Mouse (Mus musculus): ENCODE results near the gene Cgref1. TPM values are rescaled to one million over a fixed set of nuclear protein-coding genes. Genes with fewer than 3 reads are reported as not detected.

The Cgref1 gene
- polyA plus RNA-seq, 1 experiment from 2014 or later, result 12.5 TPM

DNA sequence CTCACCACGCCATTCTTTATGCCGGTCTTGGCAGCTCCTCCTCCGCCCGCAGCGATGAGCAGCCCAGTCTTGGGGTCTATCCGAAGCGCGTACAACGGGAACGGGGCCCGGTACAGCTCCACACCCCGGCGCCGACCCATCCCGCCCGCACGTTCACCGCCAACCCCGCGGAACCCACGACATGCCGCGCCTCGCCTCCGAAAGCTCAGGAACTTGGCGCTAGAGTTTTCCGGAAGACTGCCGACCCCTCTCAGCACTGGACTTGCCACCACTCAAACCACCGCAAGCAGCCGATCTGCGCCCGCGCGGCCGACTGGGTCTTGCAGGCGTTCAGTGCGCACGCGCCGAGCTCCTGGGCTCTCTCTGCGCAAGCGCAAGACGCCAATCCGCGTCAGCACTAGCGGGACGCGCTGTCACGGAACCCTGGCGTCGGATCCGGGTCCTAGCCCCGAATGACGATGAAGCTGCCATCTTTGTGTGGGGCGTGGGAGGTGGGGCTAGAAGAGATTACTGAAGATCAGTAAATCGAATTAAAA, 14.6 kb upstream of the Cgref1 start, which contains the start of gene Preb:
TSS of gene Preb (minus strand) at position 396 of the 536 bp plus-strand sequence.
- under 1% methylated on average over 56 of the region's 56 CpGs for WGBS
- H3K36me3 ChIP-seq, result peaks cover 30% of the 10 kb centered on the region
- ATAC-seq (replicated peaks; ENCODE audit: low FRiP score), result peak; percentile 95

DNA sequence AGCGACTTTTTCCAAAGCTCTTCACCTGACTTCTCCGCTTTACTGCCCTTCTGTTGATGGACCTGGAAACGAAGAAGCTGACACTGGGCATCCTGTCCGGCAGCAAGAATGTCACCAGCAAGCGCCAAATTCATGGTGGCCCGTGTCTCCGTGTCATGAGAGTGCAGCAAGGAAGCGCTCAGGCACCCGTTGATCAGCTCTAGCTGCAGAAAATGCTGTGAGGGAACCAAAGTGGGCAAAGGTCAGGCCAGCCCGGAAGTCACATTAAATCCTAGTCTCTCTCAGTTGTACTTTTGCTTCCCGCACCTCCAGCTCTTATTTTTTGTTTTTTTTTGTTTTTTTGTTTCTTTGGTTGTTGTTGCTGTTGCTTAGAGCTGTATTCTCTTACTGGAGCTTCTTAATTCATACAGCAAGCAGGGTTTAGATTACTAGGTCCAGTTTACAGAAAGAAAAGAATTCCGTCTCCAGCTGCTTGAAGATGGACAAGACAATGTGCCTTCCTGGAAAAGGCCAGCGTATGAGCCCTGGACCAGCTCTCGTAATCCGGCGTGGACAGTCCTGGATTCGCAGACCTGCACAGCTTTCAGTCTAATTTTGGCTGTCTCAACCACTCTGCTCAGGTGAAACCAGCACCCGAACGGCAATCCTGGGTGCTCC, 13.9 kb upstream of the Cgref1 start:
- H3K9ac ChIP-seq, result peak overlapping the region; percentile 82
- peak overlapping the region; percentile 80 for H3K4me2 ChIP-seq
- H3K27ac ChIP-seq, result peak overlapping the region; percentile 89
- H3K27me3 ChIP-seq, result no peaks in the 10 kb centered on the region
- H3K9me3 ChIP-seq (replicated peaks), result no peaks in the 10 kb centered on the region
- 20% methylated on average over 19 of the region's 19 CpGs for WGBS
- no peak for ATAC-seq (replicated peaks; ENCODE audit: low FRiP score)
- H3K4me3 ChIP-seq (replicated peaks), result peak overlapping the region; percentile 61
- H3K4me1 ChIP-seq, result peaks cover 28% of the 10 kb centered on the region
- peaks cover 37% of the 10 kb centered on the region for H3K36me3 ChIP-seq

More for the DNA sequence above, 14.6 kb upstream of the Cgref1 start, which contains the start of gene Preb:
- H3K9ac ChIP-seq, result peak within 1 kb of the TSS; percentile 82
- H3K27ac ChIP-seq, result peak within 1 kb of the TSS; percentile 89
- peak within 1 kb of the TSS; percentile 61 for H3K4me3 ChIP-seq (replicated peaks)
- H3K9me3 ChIP-seq (replicated peaks), result no peaks in the 10 kb centered on the region
- H3K4me1 ChIP-seq, result peaks cover 28% of the 10 kb centered on the region
- H3K27me3 ChIP-seq, result no peaks in the 10 kb centered on the region
- peak within 1 kb of the TSS; percentile 80 for H3K4me2 ChIP-seq

DNA sequence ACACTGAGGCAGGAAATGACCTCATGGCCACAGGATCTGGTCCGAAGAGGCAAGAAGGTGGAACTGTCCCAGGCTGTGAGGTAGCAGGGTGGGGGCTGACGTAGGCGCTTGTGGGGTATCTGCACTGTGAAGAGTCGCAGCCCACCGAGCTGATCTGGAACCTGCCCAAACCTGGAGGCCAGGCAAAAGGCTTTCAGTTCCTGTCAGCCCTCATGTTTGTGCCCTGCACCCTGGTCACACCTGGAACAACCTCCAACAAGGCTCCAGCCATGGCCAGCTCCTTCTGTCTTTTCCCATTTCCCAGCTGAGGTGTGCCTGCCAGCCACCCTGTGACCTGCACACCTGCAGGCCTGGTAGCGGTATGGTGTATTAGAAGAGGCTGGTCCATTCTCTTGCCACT, 12.5 kb upstream of the Cgref1 start:
- ATAC-seq (replicated peaks; ENCODE audit: low FRiP score), result no peak
- peak overlapping the region; percentile 25 for H3K4me2 ChIP-seq
- 90% methylated on average over 6 of the region's 6 CpGs for WGBS
- H3K4me3 ChIP-seq (replicated peaks), result no peak overlapping the region
- H3K27me3 ChIP-seq, result no peaks in the 10 kb centered on the region
- H3K4me1 ChIP-seq, result peaks cover 28% of the 10 kb centered on the region
- no peak overlapping the region for H3K27ac ChIP-seq
- 0 out of 2 replicates have a peak overlapping the region, but pooled peaks have one; percentile 82 for H3K9ac ChIP-seq
- H3K9me3 ChIP-seq (replicated peaks), result no peaks in the 10 kb centered on the region
- H3K36me3 ChIP-seq, result peaks cover 52% of the 10 kb centered on the region

DNA sequence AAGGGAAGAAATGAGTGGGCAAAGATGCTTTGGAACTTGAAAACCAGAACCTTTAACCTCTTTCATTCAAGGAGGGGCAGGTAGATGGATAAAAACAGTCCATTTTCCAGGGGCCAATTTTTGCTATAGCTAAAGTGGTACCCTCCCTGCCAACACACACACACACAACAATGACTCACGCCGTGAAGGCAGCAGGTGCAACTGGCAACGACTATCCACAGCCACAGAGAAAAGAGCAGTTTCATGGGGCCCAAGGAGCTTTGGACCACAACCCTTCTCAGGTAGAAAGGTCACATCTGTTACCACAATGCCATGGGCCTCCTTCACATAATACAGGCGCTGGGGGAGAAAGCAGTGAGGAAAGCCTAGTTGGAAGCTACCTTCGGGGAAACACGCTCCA, 10.4 kb upstream of the Cgref1 start:
- WGBS, result 93% methylated on average over 6 of the region's 6 CpGs
- H3K9ac ChIP-seq, result no peak overlapping the region
- ATAC-seq (replicated peaks; ENCODE audit: low FRiP score), result no peak
- no peak overlapping the region for H3K27ac ChIP-seq
- no peak overlapping the region for H3K4me3 ChIP-seq (replicated peaks)
- no peaks in the 10 kb centered on the region for H3K9me3 ChIP-seq (replicated peaks)
- no peaks in the 10 kb centered on the region for H3K27me3 ChIP-seq
- H3K4me2 ChIP-seq, result no peak overlapping the region
- peaks cover 66% of the 10 kb centered on the region for H3K36me3 ChIP-seq
- peaks cover 27% of the 10 kb centered on the region for H3K4me1 ChIP-seq

DNA sequence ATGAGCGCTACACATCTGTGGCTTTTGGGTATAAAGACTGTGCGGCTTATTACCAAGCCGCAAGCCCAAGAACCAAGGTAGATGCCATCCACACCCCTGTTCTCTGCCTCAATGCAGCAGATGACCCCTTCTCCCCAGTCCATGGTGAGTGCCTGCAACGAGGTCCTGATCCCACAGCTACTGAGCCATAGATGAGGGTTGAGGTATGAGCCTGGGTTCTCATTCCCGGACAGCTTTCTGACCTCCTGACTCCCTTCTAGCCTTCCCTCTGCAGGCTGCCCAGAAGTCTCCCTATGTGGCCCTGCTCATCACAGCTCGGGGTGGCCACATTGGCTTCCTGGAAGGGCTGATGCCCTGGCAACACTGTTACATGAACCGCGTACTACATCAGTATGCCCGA, 9.2 kb upstream of the Cgref1 start:
- Histone ChIP-seq H3K4me1 (peaks cover 32% of the 10 kb centered on the region), H3K4me2 (no peak overlapping the region), H3K27me3 (no peaks in the 10 kb centered on the region), H3K9ac (no peak overlapping the region), H3K27ac (no peak overlapping the region), H3K9me3 (replicated peaks) (no peaks in the 10 kb centered on the region), H3K4me3 (replicated peaks) (no peak overlapping the region), H3K36me3 (peaks cover 66% of the 10 kb centered on the region)
- no peak for ATAC-seq (replicated peaks; ENCODE audit: low FRiP score)
- 98% methylated on average over 9 of the region's 9 CpGs for WGBS

DNA sequence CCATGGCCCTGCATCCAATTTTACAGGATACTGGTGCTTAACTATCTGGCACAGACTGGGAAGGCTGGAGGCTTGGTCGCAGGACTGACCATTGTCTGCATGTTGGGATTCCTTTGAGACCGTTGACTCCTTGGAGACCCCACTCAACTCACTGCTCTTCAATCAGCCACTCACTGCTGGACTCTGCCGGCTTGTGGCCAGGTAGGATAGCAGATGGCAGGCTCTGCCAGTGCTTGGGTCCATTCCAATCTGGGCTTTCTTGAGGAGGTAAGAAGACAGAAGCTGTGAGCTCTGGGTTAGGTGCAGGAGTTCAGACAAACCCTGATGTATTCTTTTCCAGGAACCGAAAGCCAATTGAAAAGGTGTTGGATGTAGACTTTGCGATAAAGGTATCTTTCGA, 8.7 kb upstream of the Cgref1 start:
- H3K9ac ChIP-seq, result no peak overlapping the region
- 96% methylated on average over 6 of the region's 6 CpGs for WGBS
- H3K4me1 ChIP-seq, result peaks cover 34% of the 10 kb centered on the region
- no peak overlapping the region for H3K27ac ChIP-seq
- no peak for ATAC-seq (replicated peaks; ENCODE audit: low FRiP score)
- peaks cover 66% of the 10 kb centered on the region for H3K36me3 ChIP-seq
- no peaks in the 10 kb centered on the region for H3K27me3 ChIP-seq
- H3K9me3 ChIP-seq (replicated peaks), result no peaks in the 10 kb centered on the region
- H3K4me2 ChIP-seq, result no peak overlapping the region
- H3K4me3 ChIP-seq (replicated peaks), result no peak overlapping the region

DNA sequence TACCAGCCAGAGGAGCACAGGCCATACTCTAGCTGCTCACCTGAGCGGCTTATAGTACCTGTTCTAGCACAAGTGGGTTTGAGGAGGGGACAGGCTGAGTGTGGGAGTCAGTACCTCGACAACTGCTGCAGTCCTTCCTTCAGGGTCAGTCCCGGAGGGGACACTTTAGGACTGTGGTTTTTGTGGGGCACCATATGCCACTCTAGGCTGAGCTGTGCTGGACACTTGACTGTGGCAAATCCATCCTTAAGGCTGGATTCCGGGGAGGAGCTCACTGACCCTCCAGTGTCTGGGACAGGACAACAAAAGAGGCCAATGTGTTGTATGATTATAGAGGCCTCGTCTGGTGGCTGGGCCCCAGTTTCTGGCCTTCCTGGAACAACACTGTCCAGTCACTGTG, 7.2 kb upstream of the Cgref1 start:
- WGBS, result 93% methylated on average over 5 of the region's 5 CpGs
- Histone ChIP-seq H3K36me3 (peaks cover 52% of the 10 kb centered on the region), H3K9ac (no peak overlapping the region), H3K27ac (no peak overlapping the region), H3K4me3 (replicated peaks) (no peak overlapping the region), H3K9me3 (replicated peaks) (no peaks in the 10 kb centered on the region), H3K27me3 (no peaks in the 10 kb centered on the region), H3K4me1 (peaks cover 25% of the 10 kb centered on the region), H3K4me2 (no peak overlapping the region)
- ATAC-seq (replicated peaks; ENCODE audit: low FRiP score), result no peak

DNA sequence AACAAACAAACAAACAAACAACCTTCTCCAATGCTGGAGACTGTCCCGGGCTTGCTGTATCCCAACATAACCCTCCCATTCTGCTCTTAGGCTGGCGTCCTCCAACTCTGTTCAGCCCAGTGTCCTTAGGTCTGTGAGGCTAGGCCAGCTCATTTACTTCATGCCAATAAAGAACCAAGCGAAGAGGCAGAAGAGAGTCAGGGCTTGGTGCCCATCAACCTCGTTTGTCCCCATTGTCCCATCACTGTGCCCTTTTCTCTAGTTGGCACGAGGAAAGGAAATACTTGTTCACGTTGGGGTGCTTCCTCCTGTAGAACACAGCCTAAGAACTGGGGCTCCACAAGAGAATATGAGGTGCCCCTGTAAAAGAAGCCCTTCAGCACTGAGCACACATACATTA, 6.3 kb upstream of the Cgref1 start:
- H3K9me3 ChIP-seq (replicated peaks), result no peaks in the 10 kb centered on the region
- H3K4me3 ChIP-seq (replicated peaks), result no peak overlapping the region
- peaks cover 23% of the 10 kb centered on the region for H3K4me1 ChIP-seq
- peaks cover 47% of the 10 kb centered on the region for H3K36me3 ChIP-seq
- no peak for ATAC-seq (replicated peaks; ENCODE audit: low FRiP score)
- H3K27ac ChIP-seq, result 0 out of 2 replicates have a peak overlapping the region, but pooled peaks have one; percentile 20
- H3K9ac ChIP-seq, result no peak overlapping the region
- WGBS, result 89% methylated on average over 6 of the region's 6 CpGs
- H3K4me2 ChIP-seq, result no peak overlapping the region
- no peaks in the 10 kb centered on the region for H3K27me3 ChIP-seq

DNA sequence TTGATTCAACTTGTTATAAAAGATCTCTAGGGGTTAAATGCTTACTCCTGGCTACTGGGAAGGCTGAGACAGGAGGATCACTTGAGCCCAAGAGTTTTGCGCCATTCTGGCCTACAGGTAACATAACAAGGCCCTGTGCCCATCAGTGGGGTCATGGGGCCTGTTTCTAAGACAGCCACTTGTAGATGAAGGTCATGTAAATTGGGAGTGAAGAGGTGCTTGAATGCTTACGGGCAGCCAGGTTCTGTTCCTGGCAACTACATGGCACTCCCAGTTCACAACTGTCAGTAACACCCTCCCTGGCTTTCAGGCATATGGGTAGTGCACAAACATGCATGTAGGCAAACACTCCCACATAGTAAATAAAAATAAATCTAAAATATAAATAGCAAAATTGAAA, 5.5 kb upstream of the Cgref1 start:
- Histone ChIP-seq H3K4me2 (peak overlapping the region; percentile 78; the same call in 1 of the 2 replicates), H3K4me1 (peaks cover 23% of the 10 kb centered on the region), H3K9me3 (replicated peaks) (no peaks in the 10 kb centered on the region), H3K9ac (no peak overlapping the region; the same call in 1 of the 2 replicates), H3K27me3 (no peaks in the 10 kb centered on the region), H3K36me3 (peaks cover 45% of the 10 kb centered on the region), H3K27ac (no peak overlapping the region), H3K4me3 (replicated peaks) (no peak overlapping the region)
- ATAC-seq (replicated peaks; ENCODE audit: low FRiP score), result no peak
- WGBS, result 92% methylated on average over 2 of the region's 2 CpGs

DNA sequence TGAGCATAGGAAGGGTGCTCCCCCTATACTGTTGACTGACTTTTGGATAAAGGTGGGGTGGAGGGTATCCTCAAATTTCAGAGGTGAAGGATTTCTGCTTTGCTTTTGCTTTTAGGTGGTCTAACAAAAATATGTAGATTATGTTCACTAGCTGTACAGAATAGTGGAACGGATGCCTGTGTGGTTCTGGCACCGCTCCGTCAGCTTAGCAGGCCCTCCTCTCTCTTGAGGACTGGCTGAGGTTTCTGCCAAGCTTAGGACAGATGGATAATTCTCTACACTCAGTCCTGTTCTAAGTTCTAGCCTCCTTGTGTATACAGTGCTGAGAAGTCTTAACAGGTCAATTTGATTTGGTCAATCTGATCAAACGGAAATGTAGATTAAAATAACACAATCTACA, 5.1 kb upstream of the Cgref1 start:
- Histone ChIP-seq H3K4me3 (replicated peaks) (peak overlapping the region; percentile 59), H3K9ac (peak overlapping the region; percentile 49), H3K27ac (peak overlapping the region; percentile 88), H3K36me3 (peaks cover 40% of the 10 kb centered on the region), H3K27me3 (no peaks in the 10 kb centered on the region), H3K4me1 (peaks cover 27% of the 10 kb centered on the region), H3K4me2 (peak overlapping the region; percentile 78), H3K9me3 (replicated peaks) (no peaks in the 10 kb centered on the region)
- 69% methylated on average over 4 of the region's 4 CpGs for WGBS
- ATAC-seq (replicated peaks; ENCODE audit: low FRiP score), result no peak

DNA sequence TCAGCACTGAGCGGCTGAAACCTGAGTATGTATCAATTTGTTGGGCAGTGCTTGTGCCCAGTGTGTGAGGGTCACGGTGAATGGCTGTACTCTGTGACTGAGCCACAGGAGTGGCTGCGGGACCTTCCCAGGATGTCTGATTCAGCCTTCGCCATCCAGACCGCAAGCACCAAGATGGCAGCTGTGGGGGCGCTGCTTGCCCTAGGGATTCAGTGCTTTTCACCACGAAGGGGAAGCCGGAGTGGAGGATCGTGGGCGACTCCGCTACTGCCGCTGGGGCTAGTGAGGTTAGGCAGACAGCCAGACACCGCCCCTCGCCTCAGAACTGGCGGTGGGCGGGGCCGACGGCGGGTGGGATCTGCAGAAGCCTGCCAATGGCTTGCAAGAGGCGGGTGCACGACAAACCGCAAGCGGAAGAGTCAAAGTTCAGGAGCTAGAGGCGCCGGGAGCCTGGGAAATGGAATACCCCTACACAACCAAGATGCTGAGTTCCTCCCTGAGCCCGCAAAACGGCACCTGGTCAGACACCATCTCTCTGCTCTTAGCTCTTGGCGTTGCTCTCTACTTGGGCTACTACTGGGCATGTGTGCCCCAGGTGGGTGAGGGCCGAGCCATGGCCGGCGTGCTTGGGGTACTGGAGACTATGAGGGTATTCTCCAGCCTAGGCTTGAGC, 4.4 kb upstream of the Cgref1 start:
- peak overlapping the region; percentile 49 for H3K9ac ChIP-seq
- peak overlapping the region; percentile 88 for H3K27ac ChIP-seq
- H3K4me3 ChIP-seq (replicated peaks), result peak overlapping the region; percentile 59
- peak; percentile 91 for ATAC-seq (replicated peaks; ENCODE audit: low FRiP score)
- H3K36me3 ChIP-seq, result peaks cover 33% of the 10 kb centered on the region
- H3K9me3 ChIP-seq (replicated peaks), result no peaks in the 10 kb centered on the region
- H3K27me3 ChIP-seq, result peaks cover 4% of the 10 kb centered on the region; the same call in 1 of the 2 replicates
- H3K4me2 ChIP-seq, result peak overlapping the region; percentile 78
- WGBS, result under 1% methylated on average over 31 of the region's 31 CpGs
- peaks cover 33% of the 10 kb centered on the region for H3K4me1 ChIP-seq

DNA sequence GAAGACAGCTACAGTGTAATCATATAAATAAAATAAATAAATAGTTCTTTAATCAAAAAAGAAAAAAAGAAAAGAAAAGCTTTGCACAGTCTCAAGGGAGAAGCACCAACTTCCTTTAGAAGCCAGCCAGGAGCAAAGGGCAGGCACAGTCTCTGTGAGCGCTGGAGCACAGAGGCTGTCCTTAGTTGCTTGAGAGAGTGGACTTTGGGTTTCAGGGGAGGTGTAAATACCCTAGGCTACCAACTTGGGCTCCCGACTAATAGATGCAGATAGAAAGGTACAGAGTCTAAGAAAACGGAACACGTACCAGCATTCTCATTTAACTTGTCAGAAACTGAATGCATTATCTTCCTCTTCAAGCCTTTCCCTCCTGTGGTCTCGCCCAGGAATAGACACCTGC, 3.2 kb upstream of the Cgref1 start:
- no peak for ATAC-seq (replicated peaks; ENCODE audit: low FRiP score)
- H3K4me2 ChIP-seq, result 0 out of 2 replicates have a peak overlapping the region, but pooled peaks have one; percentile 78
- WGBS, result 71% methylated on average over 5 of the region's 5 CpGs
- H3K4me1 ChIP-seq, result peaks cover 34% of the 10 kb centered on the region
- H3K27me3 ChIP-seq, result peaks cover 8% of the 10 kb centered on the region; the same call in 1 of the 2 replicates
- H3K36me3 ChIP-seq, result peaks cover 22% of the 10 kb centered on the region
- no peak overlapping the region for H3K4me3 ChIP-seq (replicated peaks)
- no peak overlapping the region for H3K9ac ChIP-seq
- no peaks in the 10 kb centered on the region for H3K9me3 ChIP-seq (replicated peaks)
- peak overlapping the region; percentile 88 for H3K27ac ChIP-seq

Measured in kidney, embryonic 15.5 days (tissue).